Mouse (Mus musculus): ENCODE results near the gene Susd2. TPM values are rescaled to one million over a fixed set of nuclear protein-coding genes. Genes with fewer than 3 reads are reported as not detected.

Gene Susd2
- polyA plus RNA-seq, 1 experiment, result 193 TPM

DNA sequence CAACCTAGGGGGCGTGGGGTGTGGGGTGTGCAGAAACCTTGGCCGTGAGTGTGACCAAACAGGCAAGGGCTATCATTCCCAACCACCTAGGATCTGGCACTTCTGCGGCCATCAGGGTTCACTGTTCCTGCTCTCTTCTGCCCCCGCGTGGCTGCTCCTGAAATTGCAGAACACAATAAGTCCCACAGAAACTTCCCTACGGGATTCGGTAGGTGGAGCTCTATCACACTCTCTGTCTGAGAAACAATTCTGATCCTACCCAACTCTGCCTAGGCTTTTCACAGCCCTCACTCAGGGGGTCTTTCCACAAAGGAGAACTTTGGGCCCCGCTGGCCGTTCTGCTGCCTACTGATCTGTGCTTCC, 8.1 kb downstream of the Susd2 start:
- TF ChIP-seq POLR2A (IDR thresholded peaks at IDR 0.05; ENCODE audit: low read depth, low read length), result no peak
- TF ChIP-seq CTCF (conservative IDR thresholded peaks at IDR 0.05; ENCODE audit: insufficient read depth, insufficient read length, low read depth, low read length), result peak; percentile 97
- no peak overlapping the region for H3K27ac ChIP-seq (ENCODE audit: insufficient read depth, low read depth, low read length)
- 11% methylated on average over 9 of the region's 9 CpGs for whole genome bisulfite sequencing
- no peak overlapping the region for H3K4me3 ChIP-seq (ENCODE audit: insufficient read depth, low read depth, low read length)
- peak; percentile 90 for DNase-seq
- no peaks in the 10 kb centered on the region for H3K4me1 ChIP-seq (ENCODE audit: control insufficient read depth, insufficient read depth, low read length)
- H3K36me3 ChIP-seq (ENCODE audit: control insufficient read depth, insufficient read depth, low read length), result no peaks in the 10 kb centered on the region
- H3K27me3 ChIP-seq (replicated peaks; ENCODE audit: control insufficient read depth, insufficient read depth, low read length), result no peaks in the 10 kb centered on the region

DNA sequence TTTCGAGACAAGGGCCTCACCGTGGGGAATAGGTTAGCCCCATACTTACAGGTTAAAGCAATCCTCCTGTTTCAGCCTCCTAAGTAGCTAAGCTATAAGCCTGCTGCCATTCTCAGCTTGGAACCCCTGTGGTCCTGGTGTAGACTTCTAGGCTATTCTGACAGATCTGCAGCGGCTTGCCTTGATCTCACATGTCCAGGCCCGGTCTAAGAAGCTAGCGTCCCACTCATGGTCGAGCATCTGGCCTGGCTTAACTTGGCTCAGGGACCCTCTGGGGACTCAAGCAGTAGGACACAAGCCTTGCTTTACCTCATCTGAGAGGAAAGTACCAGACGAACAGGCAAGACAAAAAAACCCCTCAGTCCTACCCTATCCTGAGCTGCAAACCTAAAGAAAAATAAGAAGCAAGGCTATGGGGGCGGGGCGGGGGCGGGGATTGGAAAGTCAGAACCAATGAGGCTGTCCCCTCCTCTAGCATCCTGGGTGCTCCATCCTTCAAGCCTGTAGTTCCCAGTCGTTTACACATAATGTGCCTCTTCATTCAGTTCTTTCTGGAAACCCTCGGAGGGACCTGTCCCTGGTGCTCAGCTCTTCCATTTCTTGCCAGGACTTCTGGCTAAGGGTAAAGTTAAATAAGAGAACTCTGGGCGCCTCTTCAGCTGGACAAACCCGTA, 8.7 kb downstream of the Susd2 start:
- 72% methylated on average over 14 of the region's 14 CpGs for WGBS
- H3K27me3 ChIP-seq (replicated peaks; ENCODE audit: control insufficient read depth, insufficient read depth, low read length), result no peaks in the 10 kb centered on the region

DNA sequence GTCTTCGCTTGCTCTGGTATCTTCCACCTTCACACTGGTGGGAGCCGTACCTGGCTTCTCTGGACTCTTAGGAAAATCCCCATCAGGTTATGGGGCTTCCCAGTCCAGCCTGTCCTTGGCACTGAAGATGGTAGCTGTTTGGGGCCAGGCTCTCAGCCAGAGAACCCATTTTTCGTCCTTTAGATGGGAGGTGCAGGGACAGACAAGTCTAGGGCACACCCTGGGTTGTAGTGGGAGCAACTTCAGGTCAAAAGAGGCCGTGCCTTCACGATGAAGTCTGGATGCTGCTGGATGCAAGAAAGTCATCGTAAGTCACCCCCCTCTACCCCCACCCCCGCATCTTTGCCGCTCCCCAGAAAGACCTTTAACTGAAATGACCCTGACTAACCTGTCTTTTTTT, 9.2 kb downstream of the Susd2 start:
- WGBS, result 94% methylated on average over 8 of the region's 8 CpGs
- Histone ChIP-seq H3K4me1 (ENCODE audit: control insufficient read depth, insufficient read depth, low read length) (no peaks in the 10 kb centered on the region), H3K36me3 (ENCODE audit: control insufficient read depth, insufficient read depth, low read length) (no peaks in the 10 kb centered on the region), H3K4me3 (ENCODE audit: insufficient read depth, low read depth, low read length) (no peak overlapping the region), H3K27ac (ENCODE audit: insufficient read depth, low read depth, low read length) (no peak overlapping the region), H3K27me3 (replicated peaks; ENCODE audit: control insufficient read depth, insufficient read depth, low read length) (no peaks in the 10 kb centered on the region)
- TF ChIP-seq CTCF (conservative IDR thresholded peaks at IDR 0.05; ENCODE audit: insufficient read depth, insufficient read length, low read depth, low read length) (no peak), POLR2A (IDR thresholded peaks at IDR 0.05; ENCODE audit: low read depth, low read length) (no peak)
- DNase-seq, result no peak

More for the DNA sequence above, 8.7 kb downstream of the Susd2 start:
- Histone ChIP-seq H3K27ac (ENCODE audit: insufficient read depth, low read depth, low read length) (no peak overlapping the region), H3K36me3 (ENCODE audit: control insufficient read depth, insufficient read depth, low read length) (no peaks in the 10 kb centered on the region), H3K4me1 (ENCODE audit: control insufficient read depth, insufficient read depth, low read length) (no peaks in the 10 kb centered on the region), H3K4me3 (ENCODE audit: insufficient read depth, low read depth, low read length) (no peak overlapping the region)
- no peak for DNase-seq
- no peak for TF ChIP-seq CTCF (conservative IDR thresholded peaks at IDR 0.05; ENCODE audit: insufficient read depth, insufficient read length, low read depth, low read length)

DNA sequence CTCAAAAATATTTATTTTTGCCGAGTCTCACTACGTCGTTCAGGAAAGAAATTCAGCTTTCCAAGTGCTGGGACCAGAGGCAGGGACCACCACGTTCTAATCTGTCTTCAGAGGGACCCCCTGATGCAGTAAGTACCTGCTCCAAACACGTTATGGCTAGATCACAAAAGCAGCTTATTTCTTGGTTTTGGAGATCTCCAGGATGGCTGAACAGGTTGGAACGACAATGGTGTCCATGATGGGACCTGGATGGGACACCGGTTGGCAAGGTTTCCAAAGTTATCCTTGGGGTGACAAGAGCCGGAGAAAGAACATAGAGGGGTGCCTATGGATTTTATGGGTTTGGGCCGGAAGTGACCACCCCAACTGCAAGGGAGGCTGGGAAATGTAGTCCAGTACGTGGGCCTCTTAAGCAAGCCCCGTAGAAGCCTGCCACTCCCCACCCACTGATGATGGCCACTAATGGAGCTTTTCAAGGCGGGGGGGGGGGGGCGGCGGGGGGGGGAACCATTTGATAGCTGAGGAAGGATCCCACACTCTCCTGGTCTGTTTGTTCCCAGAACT, 10.2 kb downstream of the Susd2 start:
- TF ChIP-seq POLR2A (IDR thresholded peaks at IDR 0.05; ENCODE audit: low read depth, low read length) (no peak), CTCF (conservative IDR thresholded peaks at IDR 0.05; ENCODE audit: insufficient read depth, insufficient read length, low read depth, low read length) (no peak)
- no peak overlapping the region for H3K27ac ChIP-seq (ENCODE audit: insufficient read depth, low read depth, low read length)
- no peak for DNase-seq
- WGBS, result 69% methylated on average over 14 of the region's 14 CpGs
- no peak overlapping the region for H3K4me3 ChIP-seq (ENCODE audit: insufficient read depth, low read depth, low read length)
- no peaks in the 10 kb centered on the region for H3K36me3 ChIP-seq (ENCODE audit: control insufficient read depth, insufficient read depth, low read length)
- H3K4me1 ChIP-seq (ENCODE audit: control insufficient read depth, insufficient read depth, low read length), result no peaks in the 10 kb centered on the region
- H3K27me3 ChIP-seq (replicated peaks; ENCODE audit: control insufficient read depth, insufficient read depth, low read length), result no peaks in the 10 kb centered on the region

DNA sequence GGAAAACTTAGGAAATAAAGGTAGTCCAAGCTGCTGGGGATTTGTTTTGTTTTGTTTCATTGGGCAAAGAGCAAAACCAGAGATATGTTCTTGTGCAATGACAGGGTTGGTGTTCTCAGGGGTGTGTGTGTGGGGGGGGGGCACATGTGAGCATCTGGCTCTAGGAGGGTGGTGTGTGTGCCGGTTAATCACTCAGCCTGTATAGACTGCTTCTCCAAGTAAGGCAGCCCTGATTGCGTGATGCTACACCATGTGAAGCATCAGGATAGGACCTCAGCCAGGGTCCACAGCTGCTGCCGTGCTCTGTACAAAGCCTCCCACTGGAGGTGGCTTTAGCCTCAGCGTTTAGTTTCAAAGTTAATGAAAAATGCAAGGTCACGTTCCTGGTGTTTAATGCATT, 10.8 kb downstream of the Susd2 start:
- no peak overlapping the region for H3K4me3 ChIP-seq (ENCODE audit: insufficient read depth, low read depth, low read length)
- H3K4me1 ChIP-seq (ENCODE audit: control insufficient read depth, insufficient read depth, low read length), result no peaks in the 10 kb centered on the region
- 55% methylated on average over 5 of the region's 5 CpGs for WGBS
- DNase-seq, result no peak
- H3K36me3 ChIP-seq (ENCODE audit: control insufficient read depth, insufficient read depth, low read length), result no peaks in the 10 kb centered on the region
- no peaks in the 10 kb centered on the region for H3K27me3 ChIP-seq (replicated peaks; ENCODE audit: control insufficient read depth, insufficient read depth, low read length)
- H3K27ac ChIP-seq (ENCODE audit: insufficient read depth, low read depth, low read length), result no peak overlapping the region
- no peak for TF ChIP-seq POLR2A (IDR thresholded peaks at IDR 0.05; ENCODE audit: low read depth, low read length)
- TF ChIP-seq CTCF (conservative IDR thresholded peaks at IDR 0.05; ENCODE audit: insufficient read depth, insufficient read length, low read depth, low read length), result no peak

DNA sequence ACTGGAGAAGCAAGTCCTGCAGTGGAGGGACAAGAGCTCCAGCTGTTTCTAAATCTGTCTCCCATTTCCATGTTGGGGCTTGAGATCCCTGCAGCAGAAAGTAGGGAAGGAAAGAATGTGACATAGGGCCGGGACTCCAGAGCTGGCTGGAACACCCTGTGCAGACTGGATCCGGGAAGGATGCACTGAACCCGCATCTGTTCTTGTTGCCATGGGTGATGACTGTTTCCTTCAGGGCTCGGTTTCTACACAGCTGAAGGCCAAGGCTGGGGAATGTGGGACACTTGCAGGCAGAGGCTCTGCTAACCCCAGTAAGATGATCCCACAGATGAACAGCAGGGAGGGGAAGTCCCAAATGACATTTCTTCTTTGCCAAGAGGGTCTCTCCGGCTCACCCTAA, 11.2 kb downstream of the Susd2 start:
- DNase-seq, result peak; percentile 32
- Histone ChIP-seq H3K27me3 (replicated peaks; ENCODE audit: control insufficient read depth, insufficient read depth, low read length) (no peaks in the 10 kb centered on the region), H3K27ac (ENCODE audit: insufficient read depth, low read depth, low read length) (no peak overlapping the region), H3K4me1 (ENCODE audit: control insufficient read depth, insufficient read depth, low read length) (no peaks in the 10 kb centered on the region), H3K4me3 (ENCODE audit: insufficient read depth, low read depth, low read length) (no peak overlapping the region), H3K36me3 (ENCODE audit: control insufficient read depth, insufficient read depth, low read length) (no peaks in the 10 kb centered on the region)
- 34% methylated on average over 5 of the region's 5 CpGs for WGBS
- TF ChIP-seq CTCF (conservative IDR thresholded peaks at IDR 0.05; ENCODE audit: insufficient read depth, insufficient read length, low read depth, low read length) (no peak), POLR2A (IDR thresholded peaks at IDR 0.05; ENCODE audit: low read depth, low read length) (no peak)

DNA sequence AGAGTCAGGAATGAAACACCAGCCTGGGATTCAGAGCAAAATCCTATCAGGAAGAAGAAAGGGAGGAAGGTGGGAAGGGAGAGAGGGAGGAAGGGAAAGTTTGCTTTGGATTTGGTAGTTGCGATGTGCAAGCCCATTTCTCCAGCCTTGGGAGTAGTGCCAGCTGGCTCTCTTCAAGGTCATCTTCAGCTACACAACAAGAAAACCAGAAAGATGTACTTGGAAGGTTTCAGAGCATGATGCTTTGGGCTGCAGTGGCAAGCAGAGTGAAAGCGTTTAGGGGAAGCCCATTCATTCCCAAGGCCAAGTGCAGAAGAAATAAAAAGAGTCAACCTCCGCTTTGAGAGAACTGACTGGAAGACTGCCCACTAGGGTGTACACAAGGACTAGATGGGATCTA, 16.3 kb downstream of the Susd2 start:
- no peak for DNase-seq
- TF ChIP-seq CTCF (conservative IDR thresholded peaks at IDR 0.05; ENCODE audit: insufficient read depth, insufficient read length, low read depth, low read length) (no peak), POLR2A (IDR thresholded peaks at IDR 0.05; ENCODE audit: low read depth, low read length) (no peak)
- no peaks in the 10 kb centered on the region for H3K36me3 ChIP-seq (ENCODE audit: control insufficient read depth, insufficient read depth, low read length)
- 67% methylated on average over 3 of the region's 3 CpGs for WGBS
- H3K27ac ChIP-seq (ENCODE audit: insufficient read depth, low read depth, low read length), result no peak overlapping the region
- no peak overlapping the region for H3K4me3 ChIP-seq (ENCODE audit: insufficient read depth, low read depth, low read length)
- no peaks in the 10 kb centered on the region for H3K4me1 ChIP-seq (ENCODE audit: control insufficient read depth, insufficient read depth, low read length)
- H3K27me3 ChIP-seq (replicated peaks; ENCODE audit: control insufficient read depth, insufficient read depth, low read length), result no peaks in the 10 kb centered on the region

Data from kidney, adult 2 months (tissue).